Mouse (Mus musculus): ENCODE measurements at regions not wholly inside any gene's neighbourhood (a gene's known extent, or its start where the extent isn't known, plus 50 kb on each side); places are given as distances from the start of the nearest gene placed in this dataset.
"Not testable (repeated sequence)": the region's sequence is repeated elsewhere in the genome, so short reads cannot be mapped to it uniquely, and the experiment has no call there.

- H3K4me2 ChIP-seq (ENCODE audit: low read depth, low read length): no peak overlapping the region
- no peak for ATAC-seq (ENCODE audit: low read depth)
- WGBS: 74% methylated on average over 1 of the region's 1 CpGs
- no peak overlapping the region for H3K9ac ChIP-seq (ENCODE audit: low read length)
- no peak overlapping the region for H3K27ac ChIP-seq (ENCODE audit: low read length)
- H3K4me1 ChIP-seq (replicated peaks; ENCODE audit: control insufficient read depth, insufficient read depth, low read length): no peaks in the 10 kb centered on the region
- no peaks in the 10 kb centered on the region for H3K36me3 ChIP-seq (ENCODE audit: control insufficient read depth, insufficient read depth, low read length)
- no peaks in the 10 kb centered on the region for H3K9me3 ChIP-seq (ENCODE audit: control insufficient read depth, low read length)
- H3K4me3 ChIP-seq (ENCODE audit: low read length): no peak overlapping the region
- H3K27me3 ChIP-seq (ENCODE audit: control insufficient read depth, insufficient read depth, low read depth, low read length): no peaks in the 10 kb centered on the region
Observed at GRCm38 (mm10) chr8:40005207-40005837, 669.6 kb upstream of the Adam24 start.

DNA sequence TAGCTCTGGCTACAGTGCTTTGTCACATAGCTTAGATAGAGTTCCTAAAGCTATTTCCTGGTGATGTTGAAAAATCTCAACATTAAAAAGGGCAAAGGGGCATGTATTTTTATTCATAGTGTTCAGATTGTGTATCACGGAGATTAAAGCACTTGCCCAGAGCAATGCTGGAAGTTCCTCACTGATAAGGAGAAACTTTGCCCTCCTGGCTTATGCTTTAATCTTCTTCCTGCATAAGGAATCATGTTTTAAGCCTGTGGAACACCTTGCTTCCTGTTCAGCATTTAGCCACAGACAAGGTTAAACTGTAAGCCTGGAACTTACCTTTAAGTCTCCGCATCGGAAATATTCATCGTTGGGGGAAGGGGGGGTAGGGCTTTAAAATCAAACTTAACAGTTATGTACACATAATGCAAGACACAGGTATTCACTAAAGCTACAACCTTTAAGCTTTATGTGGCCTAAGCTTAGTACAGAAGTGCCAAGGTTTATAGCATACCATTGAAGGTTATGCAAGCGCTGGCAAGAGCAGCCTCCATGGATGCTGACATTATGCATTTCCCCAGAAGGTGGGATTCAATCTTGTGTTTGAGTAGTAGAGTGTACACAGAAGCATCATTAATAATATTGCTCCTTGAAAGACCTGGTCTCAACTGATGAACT lies 655.5 kb upstream of the Adam24 start:
- no peak overlapping the region for H3K27ac ChIP-seq (ENCODE audit: low read length)
- H3K4me2 ChIP-seq (ENCODE audit: low read depth, low read length): no peak overlapping the region
- WGBS: 66% methylated on average over 5 of the region's 5 CpGs
- no peak for ATAC-seq (ENCODE audit: low read depth)
- no peaks in the 10 kb centered on the region for H3K4me1 ChIP-seq (replicated peaks; ENCODE audit: control insufficient read depth, insufficient read depth, low read length)
- H3K27me3 ChIP-seq (ENCODE audit: control insufficient read depth, insufficient read depth, low read depth, low read length): no peaks in the 10 kb centered on the region
- no peaks in the 10 kb centered on the region for H3K36me3 ChIP-seq (ENCODE audit: control insufficient read depth, insufficient read depth, low read length)
- no peak overlapping the region for H3K9ac ChIP-seq (ENCODE audit: low read length)
- no peaks in the 10 kb centered on the region for H3K9me3 ChIP-seq (ENCODE audit: control insufficient read depth, low read length)
- H3K4me3 ChIP-seq (ENCODE audit: low read length): no peak overlapping the region

DNA sequence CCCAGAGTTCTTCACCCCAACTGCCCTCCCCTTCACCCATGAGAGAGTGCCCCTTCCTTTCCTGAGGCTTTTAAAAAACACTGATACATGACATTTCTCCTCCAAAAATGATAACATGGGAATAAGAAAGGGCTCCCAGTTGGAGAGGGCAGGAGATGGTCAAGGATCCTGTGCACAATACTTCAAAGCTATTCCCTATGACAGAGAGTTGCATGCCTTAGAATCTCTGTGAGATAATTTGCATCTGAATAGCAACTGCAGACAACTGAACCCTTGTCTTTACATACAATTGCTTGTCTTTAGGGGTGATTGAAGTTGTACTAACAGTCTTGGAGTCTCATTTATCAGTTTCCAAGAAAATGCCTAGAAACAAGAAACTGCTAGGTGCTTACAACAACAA lies 610.7 kb upstream of the Adam24 start:
- H3K27ac ChIP-seq (ENCODE audit: low read length): no peak overlapping the region
- no peaks in the 10 kb centered on the region for H3K27me3 ChIP-seq (ENCODE audit: control insufficient read depth, insufficient read depth, low read depth, low read length)
- ATAC-seq (ENCODE audit: low read depth): no peak
- H3K36me3 ChIP-seq (ENCODE audit: control insufficient read depth, insufficient read depth, low read length): no peaks in the 10 kb centered on the region
- no peak overlapping the region for H3K9ac ChIP-seq (ENCODE audit: low read length)
- no peak overlapping the region for H3K4me2 ChIP-seq (ENCODE audit: low read depth, low read length)
- no peaks in the 10 kb centered on the region for H3K9me3 ChIP-seq (ENCODE audit: control insufficient read depth, low read length)
- no peak overlapping the region for H3K4me3 ChIP-seq (ENCODE audit: low read length)
- H3K4me1 ChIP-seq (replicated peaks; ENCODE audit: control insufficient read depth, insufficient read depth, low read length): no peaks in the 10 kb centered on the region

DNA sequence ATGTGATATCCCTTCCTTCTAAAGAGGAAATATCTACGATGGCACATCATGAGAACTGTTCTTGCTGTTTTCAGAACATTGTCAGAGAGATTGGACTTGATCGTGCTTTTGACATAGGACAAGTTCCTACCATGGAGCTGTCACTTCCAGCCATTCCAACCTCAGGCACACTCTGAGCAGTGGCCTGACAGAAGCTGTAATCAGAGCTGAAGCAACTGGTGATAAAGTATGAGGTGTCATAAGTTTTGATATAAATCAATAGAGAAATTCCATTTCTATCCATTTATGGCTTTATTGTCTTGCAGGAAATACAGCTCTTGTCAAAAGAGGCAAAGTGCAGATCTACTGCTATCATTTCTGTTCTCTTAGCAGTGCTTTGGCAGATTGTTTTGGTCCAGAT lies 603.7 kb upstream of the Adam24 start:
- no peaks in the 10 kb centered on the region for H3K36me3 ChIP-seq (ENCODE audit: control insufficient read depth, insufficient read depth, low read length)
- 71% methylated on average over 2 of the region's 2 CpGs for WGBS
- no peaks in the 10 kb centered on the region for H3K27me3 ChIP-seq (ENCODE audit: control insufficient read depth, insufficient read depth, low read depth, low read length)
- no peaks in the 10 kb centered on the region for H3K4me1 ChIP-seq (replicated peaks; ENCODE audit: control insufficient read depth, insufficient read depth, low read length)
- H3K9me3 ChIP-seq (ENCODE audit: control insufficient read depth, low read length): no peaks in the 10 kb centered on the region
- no peak overlapping the region for H3K9ac ChIP-seq (ENCODE audit: low read length)
- no peak overlapping the region for H3K4me2 ChIP-seq (ENCODE audit: low read depth, low read length)
- H3K4me3 ChIP-seq (ENCODE audit: low read length): no peak overlapping the region
- H3K27ac ChIP-seq (ENCODE audit: low read length): no peak overlapping the region
- ATAC-seq (ENCODE audit: low read depth): no peak

GRCm38 (mm10) chr8:40080976-40081375 lies 593.9 kb upstream of the Adam24 start:
- not testable (repeated sequence) for H3K9me3 ChIP-seq (ENCODE audit: control insufficient read depth, low read length); H3K4me2 ChIP-seq (ENCODE audit: low read depth, low read length); H3K4me1 ChIP-seq (replicated peaks; ENCODE audit: control insufficient read depth, insufficient read depth, low read length); H3K9ac ChIP-seq (ENCODE audit: low read length); ATAC-seq (ENCODE audit: low read depth); H3K4me3 ChIP-seq (ENCODE audit: low read length); H3K36me3 ChIP-seq (ENCODE audit: control insufficient read depth, insufficient read depth, low read length); H3K27ac ChIP-seq (ENCODE audit: low read length); H3K27me3 ChIP-seq (ENCODE audit: control insufficient read depth, insufficient read depth, low read depth, low read length)

- ATAC-seq (ENCODE audit: low read depth): no peak
- H3K4me2 ChIP-seq (ENCODE audit: low read depth, low read length): no peak overlapping the region
- H3K27me3 ChIP-seq (ENCODE audit: control insufficient read depth, insufficient read depth, low read depth, low read length): no peaks in the 10 kb centered on the region
- no peaks in the 10 kb centered on the region for H3K4me1 ChIP-seq (replicated peaks; ENCODE audit: control insufficient read depth, insufficient read depth, low read length)
- H3K4me3 ChIP-seq (ENCODE audit: low read length): no peak overlapping the region
- H3K9ac ChIP-seq (ENCODE audit: low read length): no peak overlapping the region
- no peaks in the 10 kb centered on the region for H3K36me3 ChIP-seq (ENCODE audit: control insufficient read depth, insufficient read depth, low read length)
- H3K9me3 ChIP-seq (ENCODE audit: control insufficient read depth, low read length): no peaks in the 10 kb centered on the region
- WGBS: 17% methylated on average over 1 of the region's 1 CpGs
- no peak overlapping the region for H3K27ac ChIP-seq (ENCODE audit: low read length)
Observed at GRCm38 (mm10) chr8:40084129-40084528, 590.7 kb upstream of the Adam24 start.

DNA sequence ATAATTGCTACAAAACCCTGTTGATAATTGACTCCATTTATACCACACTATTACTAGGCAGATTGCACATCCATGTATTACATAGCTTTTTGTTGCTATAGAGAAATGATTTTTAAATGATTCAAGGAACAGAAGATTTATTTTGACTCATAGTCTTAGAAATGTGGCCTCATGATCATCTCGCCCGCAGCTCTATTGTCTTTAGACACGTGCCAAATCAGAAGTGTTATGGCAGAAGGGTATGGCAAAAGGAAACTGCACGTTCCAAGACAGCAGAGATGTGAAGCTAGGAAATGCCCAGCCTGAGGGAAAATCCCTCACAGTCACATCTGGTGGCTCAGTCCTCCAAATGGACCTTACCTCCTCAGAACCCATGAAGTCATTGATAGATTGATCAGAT lies 585.5 kb upstream of the Adam24 start:
- Histone ChIP-seq H3K4me3 (ENCODE audit: low read length) (no peak overlapping the region), H3K4me2 (ENCODE audit: low read depth, low read length) (no peak overlapping the region), H3K9ac (ENCODE audit: low read length) (no peak overlapping the region), H3K27ac (ENCODE audit: low read length) (no peak overlapping the region), H3K9me3 (ENCODE audit: control insufficient read depth, low read length) (no peaks in the 10 kb centered on the region), H3K4me1 (replicated peaks; ENCODE audit: control insufficient read depth, insufficient read depth, low read length) (no peaks in the 10 kb centered on the region), H3K36me3 (ENCODE audit: control insufficient read depth, insufficient read depth, low read length) (no peaks in the 10 kb centered on the region), H3K27me3 (ENCODE audit: control insufficient read depth, insufficient read depth, low read depth, low read length) (no peaks in the 10 kb centered on the region)
- no peak for ATAC-seq (ENCODE audit: low read depth)
- 84% methylated on average over 4 of the region's 4 CpGs for WGBS

GRCm38 (mm10) chr8:40124402-40124801 lies 550.5 kb upstream of the Adam24 start:
- H3K36me3 ChIP-seq (ENCODE audit: control insufficient read depth, insufficient read depth, low read length): no peaks in the 10 kb centered on the region
- no peaks in the 10 kb centered on the region for H3K4me1 ChIP-seq (replicated peaks; ENCODE audit: control insufficient read depth, insufficient read depth, low read length)
- no peaks in the 10 kb centered on the region for H3K9me3 ChIP-seq (ENCODE audit: control insufficient read depth, low read length)
- H3K9ac ChIP-seq (ENCODE audit: low read length): no peak overlapping the region
- WGBS: 71% methylated on average over 3 of the region's 3 CpGs
- H3K4me3 ChIP-seq (ENCODE audit: low read length): no peak overlapping the region
- H3K4me2 ChIP-seq (ENCODE audit: low read depth, low read length): no peak overlapping the region
- no peak for ATAC-seq (ENCODE audit: low read depth)
- H3K27ac ChIP-seq (ENCODE audit: low read length): no peak overlapping the region
- no peaks in the 10 kb centered on the region for H3K27me3 ChIP-seq (ENCODE audit: control insufficient read depth, insufficient read depth, low read depth, low read length)

DNA sequence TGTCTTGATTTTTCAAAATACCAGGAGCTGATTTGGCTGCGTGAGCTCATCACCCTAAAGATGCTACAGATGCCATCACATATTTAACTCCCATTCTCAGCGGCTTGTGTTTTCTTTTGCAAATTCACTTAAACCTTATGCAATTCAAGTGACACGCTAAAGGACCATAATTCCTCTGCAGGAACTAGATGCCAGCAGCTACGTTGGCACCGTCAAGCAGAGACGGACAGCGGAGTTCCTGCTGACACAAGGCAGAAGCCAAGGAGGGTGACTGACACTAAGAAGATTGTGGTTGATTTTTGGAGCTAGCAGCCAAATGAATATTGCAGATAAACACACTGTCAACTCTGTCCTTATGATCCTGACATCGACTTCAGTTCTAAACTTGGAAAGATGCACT lies 547.7 kb upstream of the Adam24 start:
- H3K4me2 ChIP-seq (ENCODE audit: low read depth, low read length): no peak overlapping the region
- H3K4me1 ChIP-seq (replicated peaks; ENCODE audit: control insufficient read depth, insufficient read depth, low read length): no peaks in the 10 kb centered on the region
- no peak overlapping the region for H3K9ac ChIP-seq (ENCODE audit: low read length)
- ATAC-seq (ENCODE audit: low read depth): no peak
- 78% methylated on average over 8 of the region's 8 CpGs for WGBS
- H3K36me3 ChIP-seq (ENCODE audit: control insufficient read depth, insufficient read depth, low read length): no peaks in the 10 kb centered on the region
- H3K27ac ChIP-seq (ENCODE audit: low read length): no peak overlapping the region
- no peak overlapping the region for H3K4me3 ChIP-seq (ENCODE audit: low read length)
- H3K27me3 ChIP-seq (ENCODE audit: control insufficient read depth, insufficient read depth, low read depth, low read length): no peaks in the 10 kb centered on the region
- H3K9me3 ChIP-seq (ENCODE audit: control insufficient read depth, low read length): no peaks in the 10 kb centered on the region

Measured in lung, embryonic 16.5 days (tissue).